Mouse (Mus musculus) v-Abl transformed pro-B cells (cell line): Measurements from ENCODE around the gene Fmnl3.

Experiments used
- in situ Hi-C, 2 experiments: fragments of 400-800 bp; cut with MboI; formaldehyde crosslinking; loops; one replicate each; pipeline ENCODE4 v1.15.1; 2025; ENCODE audit not compliant: unreplicated experiment in 2 of 2

Gene Fmnl3

DNA sequence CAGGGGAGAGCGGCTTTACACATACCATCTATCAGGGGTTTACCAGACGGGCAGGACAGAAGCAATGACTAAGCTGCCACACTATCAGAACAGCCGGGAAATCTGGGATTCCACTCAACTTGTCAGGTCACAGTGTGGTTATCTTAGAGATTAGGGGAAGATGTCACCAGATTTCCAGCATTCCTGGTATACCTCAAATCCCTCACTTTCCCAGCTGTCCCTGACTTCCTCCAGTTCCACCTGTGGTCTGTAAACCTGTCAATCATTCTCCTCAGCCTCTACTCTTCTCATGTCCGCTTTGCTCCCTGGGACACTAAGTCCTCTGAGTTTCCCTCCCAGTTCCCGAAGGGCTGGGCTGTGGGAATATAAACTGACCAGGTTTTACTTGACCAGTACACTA, 18.0 kb downstream of the Fmnl3 start:
- in situ Hi-C loops = no loop called here

DNA sequence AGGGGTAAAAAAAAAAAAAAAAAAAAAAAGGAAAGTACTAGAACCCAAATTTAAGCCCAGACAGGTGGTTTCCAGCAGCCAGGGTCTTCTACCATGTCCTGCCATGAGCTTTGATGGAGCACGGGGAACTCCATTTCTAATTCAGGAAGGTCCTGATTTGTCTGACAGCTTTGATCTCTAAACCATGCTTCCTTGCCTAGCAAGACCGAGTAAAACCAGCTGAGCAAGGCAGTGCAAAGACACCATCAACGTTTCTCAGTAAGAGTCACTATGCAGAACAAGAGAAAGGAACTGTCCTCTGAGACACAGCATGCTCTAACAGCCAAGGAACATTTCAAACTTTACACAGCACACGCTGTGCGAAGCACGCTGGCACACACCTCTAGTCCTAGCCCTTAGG, 18.7 kb downstream of the Fmnl3 start:
- in situ Hi-C loops = no loop called here

DNA sequence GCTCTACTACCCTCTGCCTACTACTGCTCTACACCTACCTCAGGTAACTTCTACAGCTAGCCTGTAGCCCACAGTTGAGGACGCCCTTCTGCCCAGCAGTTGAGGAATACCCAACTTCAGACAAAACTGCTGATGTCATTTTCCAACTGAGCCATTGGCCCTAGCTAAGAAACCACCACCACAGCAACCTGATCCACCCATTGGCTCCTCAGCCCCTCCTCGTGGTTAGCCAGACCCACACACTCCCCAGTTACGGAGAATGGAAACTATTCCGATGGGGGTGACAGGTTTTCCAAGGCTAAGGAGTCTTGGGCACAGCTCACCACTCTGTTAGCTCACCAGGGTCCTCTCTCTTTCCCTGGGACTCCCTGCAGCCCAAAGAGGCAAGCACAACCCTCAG, 25.3 kb downstream of the Fmnl3 start:
- in situ Hi-C loops = no loop called here

- in situ Hi-C loops = no loop called here
Measured at GRCm38 (mm10) chr15:99344148-99344870, 26.0 kb downstream of the Fmnl3 start.

DNA sequence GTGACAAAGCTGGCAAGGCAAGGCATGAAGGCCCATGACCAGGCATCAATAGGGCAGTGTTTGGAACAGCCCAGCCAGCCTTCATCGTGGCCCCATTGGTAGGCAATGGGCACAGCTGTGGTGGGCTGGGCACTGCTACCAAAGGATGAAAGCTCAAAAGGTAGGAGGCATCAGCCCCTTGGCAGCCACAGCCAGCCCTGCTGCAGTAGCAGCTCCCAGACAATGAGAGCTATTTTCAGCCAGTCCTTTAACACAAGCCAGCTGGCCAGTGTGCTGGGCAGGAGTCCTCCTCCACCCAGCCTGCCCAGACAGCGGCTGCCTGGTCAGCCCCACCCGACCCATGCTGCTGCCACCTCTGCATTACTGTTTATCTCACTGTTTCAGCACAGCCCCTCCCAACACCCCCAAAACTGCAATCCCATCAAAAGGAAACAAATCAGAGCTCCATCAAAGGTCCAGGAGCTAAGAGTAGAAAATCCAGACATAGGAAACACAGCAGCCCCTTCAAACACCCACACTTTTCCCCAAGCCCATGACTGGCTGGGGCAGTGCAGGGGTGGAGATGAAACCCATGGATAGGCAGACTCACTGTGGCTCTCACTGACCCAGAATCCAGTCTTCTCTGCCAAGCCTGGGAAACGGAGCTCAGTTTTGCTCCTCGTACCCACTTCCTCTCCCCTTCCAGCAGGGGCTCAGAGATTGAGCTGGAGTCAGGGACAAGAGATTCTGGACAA, 26.7 kb downstream of the Fmnl3 start:
- in situ Hi-C loops = no loop called here

- in situ Hi-C loops = no loop called here
Measured at GRCm38 (mm10) chr15:99342194-99342981, 27.9 kb downstream of the Fmnl3 start.

DNA sequence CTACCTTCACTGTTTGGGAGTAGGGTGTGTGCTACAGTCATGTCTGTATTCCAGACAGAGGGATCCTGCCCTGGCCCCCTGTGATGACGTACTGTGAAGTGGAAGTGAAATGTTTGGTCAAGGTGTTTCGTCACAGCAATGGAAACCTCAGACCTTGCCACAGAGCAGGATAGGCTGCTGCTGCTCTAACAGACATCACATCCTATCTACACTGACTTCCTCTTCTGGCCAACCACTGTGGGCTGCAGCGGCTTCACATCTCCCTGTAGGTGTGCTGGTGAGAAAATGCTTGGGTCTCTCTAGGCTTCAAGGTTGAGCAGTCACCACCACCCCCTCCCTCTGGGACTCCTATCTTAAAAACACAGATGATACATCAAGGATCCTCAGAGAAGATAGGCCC, 29.2 kb downstream of the Fmnl3 start:
- in situ Hi-C loops = no loop called here

DNA sequence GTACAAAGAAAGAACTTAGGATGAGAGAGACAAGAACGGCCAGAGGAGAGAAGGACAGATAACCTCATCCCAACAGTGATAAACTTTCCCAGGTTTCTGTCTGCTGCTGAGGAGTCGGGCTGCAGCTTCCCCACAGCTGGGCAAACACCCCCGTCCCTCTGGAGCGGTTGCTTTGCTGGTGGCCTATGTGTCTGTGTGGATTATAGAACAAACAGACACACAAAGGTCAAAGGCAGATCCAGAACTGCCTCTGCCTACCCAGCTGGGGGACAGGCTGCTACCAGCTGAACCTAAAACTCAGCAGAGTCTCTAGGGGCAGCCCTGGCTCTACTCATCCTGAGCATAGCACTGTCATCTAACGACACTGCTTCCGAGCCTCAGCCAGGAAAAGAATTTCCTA, 30.6 kb downstream of the Fmnl3 start:
- in situ Hi-C loops = no loop called here

DNA sequence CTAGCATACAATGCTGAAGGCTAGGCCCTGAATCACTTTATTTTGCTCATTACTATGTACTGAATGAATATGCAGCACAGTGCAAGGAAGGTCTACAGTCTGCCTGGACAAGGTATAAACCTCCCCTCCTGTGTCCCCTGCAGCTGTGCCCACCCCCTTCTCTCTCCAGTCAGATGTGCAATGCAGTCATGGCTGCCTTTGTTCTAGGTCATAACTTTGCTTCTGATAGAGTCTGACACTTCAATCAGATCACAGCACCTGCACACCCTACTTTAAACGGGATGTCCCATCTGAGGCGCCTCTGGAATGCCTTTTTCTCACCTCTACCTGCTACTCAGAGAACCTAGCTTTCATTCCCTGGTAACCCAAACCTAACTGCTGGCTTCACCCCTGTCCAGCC, 31.4 kb downstream of the Fmnl3 start:
- in situ Hi-C loops = no loop called here

DNA sequence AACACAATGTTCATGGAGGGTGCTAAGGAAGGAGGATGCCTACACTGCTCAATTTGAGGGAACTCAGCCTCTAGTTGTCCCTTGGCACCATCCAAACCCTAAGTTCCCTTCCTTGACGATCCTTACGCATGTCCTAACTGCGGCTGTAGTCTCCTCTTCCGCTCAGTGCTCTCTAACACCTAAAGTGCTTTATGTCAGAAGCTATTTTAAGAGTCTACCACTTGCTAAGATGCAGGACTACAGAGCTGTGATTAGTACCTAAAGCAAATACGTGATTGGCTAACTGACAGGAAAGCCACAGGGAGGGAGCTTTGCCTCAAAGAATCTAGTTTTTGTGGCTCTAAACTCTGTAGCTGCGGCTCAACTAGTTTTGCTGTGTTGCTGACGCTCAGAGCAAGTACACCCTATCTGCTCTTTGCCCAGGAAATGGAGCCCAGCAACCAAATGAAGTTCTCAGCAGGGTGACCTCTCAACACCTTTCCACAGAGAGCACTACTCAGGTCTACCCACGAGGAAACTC, 34.4 kb downstream of the Fmnl3 start:
- in situ Hi-C loops = no loop called here

DNA sequence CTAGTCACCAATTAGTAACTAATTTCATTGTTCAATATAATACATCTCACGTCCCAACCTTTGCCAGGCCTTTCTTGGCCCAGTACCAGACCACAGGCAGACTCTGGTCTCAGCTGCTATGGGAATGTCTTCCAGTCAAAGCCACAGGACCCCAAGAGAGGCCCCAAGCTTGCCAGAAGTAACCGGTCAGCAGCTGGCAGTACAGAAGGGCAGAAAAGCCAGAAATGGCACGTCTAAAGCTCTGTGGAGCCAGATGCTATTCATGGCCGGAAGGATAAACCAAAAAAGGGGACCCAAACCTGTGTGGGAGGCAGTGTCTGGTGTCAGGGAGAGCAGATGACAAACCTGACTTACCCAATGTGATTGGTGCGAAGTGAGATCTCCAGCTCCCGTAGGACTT, 35.8 kb downstream of the Fmnl3 start:
- in situ Hi-C loops = loop anchor here in 1 of 2 experiments (5.0 kb wide), 1 partner anchor 33 kb away; no protein-coding TSS in a partner anchor

DNA sequence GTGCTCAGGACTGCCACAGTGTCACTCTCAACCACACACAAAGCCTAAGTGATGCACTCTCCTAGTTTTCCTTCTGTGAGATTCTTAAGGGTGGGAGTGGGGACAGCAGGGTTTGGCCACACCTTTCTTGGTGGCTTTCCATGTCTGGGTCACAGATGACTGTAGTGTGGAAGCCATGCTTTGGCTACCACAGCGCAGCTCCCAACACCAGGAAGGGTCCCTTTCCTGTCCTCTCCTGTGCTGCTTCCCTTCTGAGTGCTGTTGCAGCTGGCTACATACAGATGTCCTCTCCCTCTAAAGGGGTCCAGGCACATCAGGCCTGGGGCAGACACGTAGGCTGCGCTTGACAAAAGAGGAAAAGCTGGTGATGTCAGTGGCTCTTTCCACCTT, 36.6 kb downstream of the Fmnl3 start:
- in situ Hi-C loops = loop anchor here in 1 of 2 experiments (5.0 kb wide), 1 partner anchor 34 kb away; no protein-coding TSS in a partner anchor

GRCm38 (mm10) chr15:99332921-99333675, 37.2 kb downstream of the Fmnl3 start:
- in situ Hi-C loops = loop anchor here in 1 of 2 experiments (5.0 kb wide), 1 partner anchor 34 kb away; no protein-coding TSS in a partner anchor

DNA sequence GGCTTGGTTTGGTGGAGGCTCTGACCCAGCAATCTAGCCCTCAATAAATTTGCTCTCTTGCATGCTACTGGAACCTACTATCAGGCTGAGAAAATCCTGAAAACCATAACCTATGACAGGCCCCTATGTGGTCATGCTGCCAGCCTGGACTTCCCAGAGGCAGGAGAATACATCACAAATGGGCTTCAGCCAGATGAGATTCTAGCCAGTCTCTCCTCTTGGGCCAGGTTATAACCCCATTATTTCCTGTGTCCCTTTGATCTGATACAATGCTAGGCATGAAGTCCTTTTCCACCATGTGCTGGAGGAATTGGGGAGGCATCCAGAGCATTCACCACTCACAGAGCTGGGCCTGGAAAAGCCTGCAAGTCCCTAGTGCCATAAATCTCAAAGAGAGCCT, 38.2 kb downstream of the Fmnl3 start:
- in situ Hi-C loops = loop anchor here in 1 of 2 experiments (5.0 kb wide), 1 partner anchor 35 kb away; no protein-coding TSS in a partner anchor

DNA sequence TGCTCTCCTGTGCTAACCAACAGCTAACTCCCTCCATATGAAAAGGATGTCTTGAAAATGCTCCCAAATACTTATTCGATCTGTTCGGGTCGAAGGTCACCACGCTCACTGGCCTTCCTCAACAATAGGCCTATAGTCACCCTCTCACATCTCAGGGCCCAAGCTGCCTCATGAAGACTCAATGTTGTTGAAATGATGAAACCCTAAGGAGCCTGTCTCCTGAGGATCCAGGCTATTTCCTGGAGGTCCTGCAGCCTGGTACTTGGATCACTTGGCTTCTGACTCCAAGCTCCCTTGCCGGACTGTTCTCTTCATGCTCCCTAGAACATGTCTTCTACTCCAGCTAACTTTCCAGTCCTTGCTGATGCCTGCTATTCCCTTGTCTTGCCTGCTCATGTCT, 38.9 kb downstream of the Fmnl3 start:
- in situ Hi-C loops = loop anchor here in 1 of 2 experiments (5.0 kb wide), 1 partner anchor 36 kb away; no protein-coding TSS in a partner anchor

DNA sequence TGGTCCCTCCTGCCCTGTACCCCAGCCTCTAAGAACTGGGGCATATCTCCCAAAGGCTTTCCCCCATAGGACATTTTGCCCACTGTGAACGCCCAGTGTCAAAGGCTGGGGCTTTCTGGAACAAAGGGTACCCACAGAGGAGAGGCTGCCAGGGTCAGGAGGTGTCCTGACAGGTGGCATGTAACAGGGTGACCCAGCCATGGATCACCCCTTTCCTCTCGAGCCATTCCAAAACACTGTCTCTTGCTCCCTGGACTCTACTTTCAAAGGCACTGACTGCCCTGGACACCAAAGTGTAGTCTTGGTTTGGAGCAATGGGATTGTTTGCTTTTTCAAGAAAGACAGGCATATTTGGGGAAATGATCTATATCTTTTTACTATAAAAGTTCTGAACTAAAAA, 40.0 kb downstream of the Fmnl3 start:
- in situ Hi-C loops = loop anchor here in 1 of 2 experiments (5.0 kb wide), 1 partner anchor 37 kb away; no protein-coding TSS in a partner anchor

DNA sequence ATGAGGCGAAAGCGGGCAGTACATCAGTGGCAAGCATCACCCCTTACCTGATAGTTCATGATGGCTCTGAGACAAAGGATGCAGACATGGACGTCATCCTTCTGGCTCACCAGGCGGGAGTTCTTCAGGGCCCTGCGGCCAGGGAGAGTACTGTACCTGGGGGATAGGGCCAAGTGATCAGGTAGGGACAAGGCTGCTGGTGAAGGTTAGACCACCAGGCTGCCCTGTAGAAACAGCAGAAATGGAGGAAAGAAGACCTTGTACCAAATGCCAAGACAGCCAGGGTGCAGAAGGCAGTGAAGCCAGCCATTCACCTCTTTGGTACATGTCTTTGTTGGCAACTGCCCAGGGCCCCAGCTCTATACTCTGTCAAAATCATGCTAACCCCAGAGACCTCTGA, 42.3 kb downstream of the Fmnl3 start:
- in situ Hi-C loops = loop anchor here in 1 of 2 experiments (5.0 kb wide), 1 partner anchor 44 kb away; the partner anchor contains the start of gene Fmnl3

DNA sequence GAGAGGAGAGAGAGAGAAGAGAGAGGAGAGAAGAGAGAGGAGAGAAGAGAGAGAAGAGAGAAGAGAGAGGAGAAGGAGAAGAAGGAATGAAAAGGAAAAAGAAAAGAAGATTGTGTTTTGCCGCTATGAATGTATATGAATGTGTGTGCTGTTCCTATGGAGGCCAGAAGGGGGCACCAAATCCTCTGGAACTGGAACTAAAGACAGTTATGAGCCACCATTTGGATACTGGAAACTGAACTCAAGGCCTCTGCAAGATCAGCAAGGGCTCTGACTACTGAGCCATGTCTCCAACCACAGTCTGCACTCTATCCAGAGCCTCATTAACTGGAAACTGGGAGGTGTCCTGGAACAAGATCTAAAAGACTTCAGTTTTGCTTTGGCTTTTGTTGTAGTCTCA, 43.3 kb downstream of the Fmnl3 start:
- in situ Hi-C loops = loop anchor here in 1 of 2 experiments (5.0 kb wide), 1 partner anchor 45 kb away; the partner anchor contains the start of gene Fmnl3

GRCm38 (mm10) chr15:99326407-99326806, 43.9 kb downstream of the Fmnl3 start:
- in situ Hi-C loops = loop anchor here in 1 of 2 experiments (5.0 kb wide), 1 partner anchor 46 kb away; the partner anchor contains the start of gene Fmnl3

GRCm38 (mm10) chr15:99325598-99325997, 44.7 kb downstream of the Fmnl3 start:
- in situ Hi-C loops = loop anchor here in 1 of 2 experiments (5.0 kb wide), 1 partner anchor 47 kb away; the partner anchor contains the start of gene Fmnl3
